Mouse (Mus musculus) left cerebral cortex, postnatal 36 days (tissue): ENCODE results near the gene Med16. TPM values are rescaled to one million over a fixed set of nuclear protein-coding genes. Genes with fewer than 3 reads are reported as not detected.

Experiments used
- DNase-seq, 2 experiments: peaks; one replicate each; pipeline ENCODE4 v3.0.0; 2021 to 2022; ENCODE audit warnings: low spot score in 2 of 2, mixed read lengths in 1 of 2
- intact Hi-C: fragments of 180-260 bp; cut with DNase I; formaldehyde crosslinking; loops from one replicate; pipeline ENCODE4 v1.15.1; 2025
- total RNA-seq, 2 experiments: library from RNA; stranded (reverse); gene quantifications; 2 replicates each; pipeline ENCODE4 v1.2.3; 2021

Med16 gene
- total RNA-seq, 2 experiments from 2014 or later = 53.2 to 60.6 TPM

- no peak for DNase-seq
- intact Hi-C loops = no loop called here
These were observed 42.1 kb downstream of the Med16 start for GRCm38 (mm10) chr10:79866601-79867000.

- DNase-seq = no peak
- intact Hi-C loops = no loop called here
These were observed 42.9 kb downstream of the Med16 start for GRCm38 (mm10) chr10:79865801-79866295.

- DNase-seq = no peak
- intact Hi-C loops = no loop called here
These were observed 43.5 kb downstream of the Med16 start for GRCm38 (mm10) chr10:79865189-79865601.

GRCm38 (mm10) chr10:79864351-79865188 lies 44.2 kb downstream of the Med16 start:
- intact Hi-C loops = no loop called here
- no peak for DNase-seq

- intact Hi-C loops = no loop called here
These were observed 45.8 kb downstream of the Med16 start for GRCm38 (mm10) chr10:79862925-79863324.

GRCm38 (mm10) chr10:79862049-79862788 lies 46.5 kb downstream of the Med16 start:
- intact Hi-C loops = no loop called here
- DNase-seq = no peak

More at GRCm38 (mm10) chr10:79862925-79863324, 45.8 kb downstream of the Med16 start:
- DNase-seq = no peak

- intact Hi-C loops = no loop called here
- DNase-seq = no peak
These were observed 47.3 kb downstream of the Med16 start for GRCm38 (mm10) chr10:79861230-79862048.

GRCm38 (mm10) chr10:79860079-79860911 lies 48.4 kb downstream of the Med16 start:
- intact Hi-C loops = no loop called here
- DNase-seq = no peak

- intact Hi-C loops = no loop called here
- DNase-seq = no peak
These were observed 49.6 kb downstream of the Med16 start for GRCm38 (mm10) chr10:79859116-79859515.

- peak in 1 of 2 experiments; percentile 67 for DNase-seq
- intact Hi-C loops = no loop called here
These were observed 50.2 kb downstream of the Med16 start for GRCm38 (mm10) chr10:79858416-79859074.

GRCm38 (mm10) chr10:79857894-79858293 lies 50.8 kb downstream of the Med16 start:
- intact Hi-C loops = no loop called here
- DNase-seq = no peak

GRCm38 (mm10) chr10:79857452-79857811 lies 51.3 kb downstream of the Med16 start:
- intact Hi-C loops = no loop called here

GRCm38 (mm10) chr10:79856704-79857451 lies 51.8 kb downstream of the Med16 start:
- intact Hi-C loops = no loop called here
- no peak for DNase-seq

More at GRCm38 (mm10) chr10:79857452-79857811, 51.3 kb downstream of the Med16 start:
- no peak for DNase-seq

- no peak for DNase-seq
- intact Hi-C loops = no loop called here
These were observed 52.4 kb downstream of the Med16 start for GRCm38 (mm10) chr10:79856280-79856679.

- intact Hi-C loops = loop anchor here (2.0 kb wide), 1 partner anchor 19 kb away; the partner anchor contains the start of genes Plppr3 and Prtn3
- no peak for DNase-seq
These were observed 53.1 kb downstream of the Med16 start for GRCm38 (mm10) chr10:79855558-79856184.

- intact Hi-C loops = loop anchor here (1.0 to 2.0 kb wide), 2 partner anchors 20 to 88 kb away; partner anchors contain the start of genes Plppr3 and Prtn3
- DNase-seq = no peak
These were observed 53.8 kb downstream of the Med16 start for GRCm38 (mm10) chr10:79854801-79855541.
